Mouse (Mus musculus) testis, adult 10 weeks (tissue): ENCODE data around the gene Ms4a4c. TPM values are rescaled to one million over a fixed set of nuclear protein-coding genes. Genes with fewer than 3 reads are reported as not detected.

Experiments used
- polyA plus RNA-seq: library from polyadenylated mRNA; stranded (reverse); fragments of 350-450 nt; fragmentation: Illumina TruSeq; extraction: RNeasy Lipid Tissue Mini Kit (QIAGEN cat#74804); gene quantifications from one replicate; pipeline ENCODE4 v1.2.3, GENCODE M21; 2014; ENCODE audit warnings: low read depth, low replicate concordance

Ms4a4c gene
- polyA plus RNA-seq: 0.39 TPM

DNA sequence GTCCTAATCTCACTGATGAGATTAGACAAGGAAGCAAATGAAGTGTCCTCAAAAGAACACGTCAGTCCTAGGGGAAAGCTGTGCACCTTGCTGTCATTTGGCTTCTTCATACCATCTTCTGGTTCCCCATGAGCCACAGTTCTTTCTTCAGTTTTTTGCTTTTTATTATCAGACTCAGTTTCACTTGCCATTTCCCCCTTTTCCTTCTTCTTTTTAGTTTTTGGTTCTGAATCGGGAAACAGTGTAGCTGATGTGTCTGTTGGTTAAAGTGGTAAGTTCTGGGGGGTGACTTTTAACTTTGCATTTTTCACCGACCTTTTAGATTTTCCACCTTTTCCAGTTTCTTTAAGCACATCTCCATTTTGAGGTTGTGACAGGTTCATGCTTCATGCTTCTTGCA, at the start of gene Ms4a4c:
Gene Ms4a4c, plus strand, starts transcription at position 244 of the 400 bp plus-strand sequence.

DNA sequence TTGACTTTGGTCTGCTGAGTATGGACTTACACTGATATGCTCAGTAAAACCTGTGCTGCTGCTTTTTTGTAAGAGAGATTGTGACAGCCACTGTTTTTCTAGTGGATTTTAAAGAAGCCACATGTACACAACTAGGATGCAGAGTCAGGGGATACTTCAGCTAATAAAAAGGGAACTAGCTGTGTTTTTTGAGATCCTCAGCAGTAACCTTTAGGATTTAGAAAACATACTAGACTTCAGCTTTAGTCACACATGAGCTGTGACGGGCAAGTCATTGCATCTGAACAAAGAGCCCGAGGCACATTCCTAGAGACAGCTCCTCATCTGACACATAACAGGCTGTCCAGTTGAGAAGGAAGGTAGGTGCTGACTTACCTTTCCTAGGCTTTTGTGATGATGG, 29.3 kb upstream of the Ms4a4c start, which contains the start of gene Ms4a4a:
Gene Ms4a4a, plus strand, starts transcription at position 251 of the 400 bp plus-strand sequence.

DNA sequence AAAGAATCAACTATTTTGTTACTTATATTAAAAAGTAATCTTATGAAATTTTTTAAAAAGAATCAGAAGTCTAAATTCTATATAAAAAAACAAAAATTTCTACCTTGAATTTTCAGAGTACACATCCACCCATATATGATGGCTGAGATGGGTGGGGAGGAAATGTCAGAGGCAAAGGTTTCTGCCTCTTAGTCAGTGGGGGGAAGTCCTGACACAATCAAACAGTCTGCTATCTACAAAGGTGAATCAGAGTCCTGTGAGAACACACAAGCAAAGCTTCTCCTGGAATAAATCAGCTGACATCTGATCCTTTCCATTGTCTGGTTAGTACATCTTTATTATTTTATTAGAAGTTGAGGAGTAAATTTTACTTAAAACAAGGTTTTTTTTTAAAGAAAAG, 38.8 kb downstream of the Ms4a4c start, which contains the start of gene Ms4a4b:
Gene Ms4a4b, plus strand, starts transcription at position 216 of the 400 bp plus-strand sequence.

DNA sequence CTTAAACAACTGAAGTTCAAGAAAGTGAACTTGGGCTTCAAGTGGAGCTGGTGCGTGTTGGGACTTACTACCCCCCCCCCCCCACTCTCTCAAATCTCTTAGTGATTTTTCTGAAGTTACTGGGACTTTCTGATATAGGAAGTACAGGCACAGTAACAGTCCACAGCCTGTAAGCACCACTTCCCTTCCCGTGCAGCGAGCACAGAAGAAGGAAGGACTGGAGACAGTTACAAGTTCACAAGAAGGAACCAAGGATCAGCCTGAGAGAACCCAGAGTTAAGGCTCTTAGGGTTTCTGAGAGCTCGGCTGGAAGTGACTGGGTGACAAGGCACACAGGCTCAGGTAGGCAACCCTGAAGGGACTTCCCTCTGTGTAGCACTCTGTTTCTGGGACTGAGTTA, 64.6 kb downstream of the Ms4a4c start, which contains the start of gene Ms4a6c:
Gene Ms4a6c, plus strand, starts transcription at position 152 of the 400 bp plus-strand sequence.

Other genes starting within 250 kb of the Ms4a4c start
- gene 1700025F22Rik, start 239.4 kb upstream of the Ms4a4c start, polyA plus RNA-seq: 438 TPM
- gene Ms4a13, start 208.0 kb upstream of the Ms4a4c start, polyA plus RNA-seq: 489 TPM
- not detected for gene Ms4a12, start 172.3 kb upstream of the Ms4a4c start, polyA plus RNA-seq
- 0.45 TPM for gene Ms4a1, start 138.5 kb upstream of the Ms4a4c start, polyA plus RNA-seq
- gene Ms4a5, start 120.9 kb upstream of the Ms4a4c start, polyA plus RNA-seq: 1,388 TPM
- 959 TPM for gene Ms4a14, start 90.3 kb upstream of the Ms4a4c start, polyA plus RNA-seq
- 2.5 TPM for gene Ms4a7, start 68.6 kb upstream of the Ms4a4c start, polyA plus RNA-seq
- gene Ms4a4a, start 29.2 kb upstream of the Ms4a4c start, polyA plus RNA-seq: 1.9 TPM
- 4.5 TPM for gene Ms4a4b, start 38.8 kb downstream of the Ms4a4c start, polyA plus RNA-seq
- 4.7 TPM for gene Ms4a6c, start 64.6 kb downstream of the Ms4a4c start, polyA plus RNA-seq
- 6.6 TPM for gene Gm8369, start 81.2 kb downstream of the Ms4a4c start, polyA plus RNA-seq
- gene Ms4a6b, start 111.7 kb downstream of the Ms4a4c start, polyA plus RNA-seq: 3.4 TPM
- 6.2 TPM for gene Ms4a4d, start 132.0 kb downstream of the Ms4a4c start, polyA plus RNA-seq
- 1.1 TPM for gene Ms4a6d, start 200.1 kb downstream of the Ms4a4c start, polyA plus RNA-seq
- gene Ms4a2, start 218.9 kb downstream of the Ms4a4c start, polyA plus RNA-seq: not detected
- not detected for gene Ms4a3, start 236.1 kb downstream of the Ms4a4c start, polyA plus RNA-seq